Mouse (Mus musculus): ENCODE measurements around the gene Prima1.

Gene Prima1

GRCm38 (mm10) chr12:103150247-103150646 is 91.7 kb downstream of the Prima1 start:
- no peak for DNase-seq

All from thymus, postnatal 14 days (tissue).